Mouse (Mus musculus): ENCODE results near the gene Cyp2d22.
"Not testable (repeated sequence)": the region's sequence is repeated elsewhere in the genome, so short reads cannot be mapped to it uniquely, and the experiment has no call there.

The Cyp2d22 gene

GRCm38 (mm10) chr15:82379871-82380713 is at the start of gene Cyp2d22:
TSS of gene Cyp2d22 (minus strand) at chr15:82380260.
- no peak for DNase-seq (ENCODE audit: low read depth, low spot score)

- no peak for DNase-seq (ENCODE audit: low read depth, low spot score)
These were observed 43.4 kb upstream of the Cyp2d22 start for GRCm38 (mm10) chr15:82423471-82423870.

- DNase-seq (ENCODE audit: low read depth, low spot score): no peak
These were observed 42.9 kb upstream of the Cyp2d22 start for GRCm38 (mm10) chr15:82422935-82423334.

GRCm38 (mm10) chr15:82418616-82419015 is 38.6 kb upstream of the Cyp2d22 start:
- DNase-seq (ENCODE audit: low read depth, low spot score): no peak

- peak; percentile 34 for DNase-seq (ENCODE audit: low read depth, low spot score)
These were observed 37.0 kb upstream of the Cyp2d22 start for GRCm38 (mm10) chr15:82416797-82417789.

- no peak for DNase-seq (ENCODE audit: low read depth, low spot score)
These were observed 27.5 kb upstream of the Cyp2d22 start for GRCm38 (mm10) chr15:82407536-82407935.

- DNase-seq (ENCODE audit: low read depth, low spot score): no peak
These were observed 26.9 kb upstream of the Cyp2d22 start, which contains the start of gene Cyp2d10 for GRCm38 (mm10) chr15:82406981-82407380. TSS of gene Cyp2d10 (minus strand) at chr15:82407195.

GRCm38 (mm10) chr15:82404163-82404562 is 24.1 kb upstream of the Cyp2d22 start:
- no peak for DNase-seq (ENCODE audit: low read depth, low spot score)

- no peak for DNase-seq (ENCODE audit: low read depth, low spot score)
These were observed 23.5 kb upstream of the Cyp2d22 start for GRCm38 (mm10) chr15:82403606-82404005.

GRCm38 (mm10) chr15:82402741-82403140 is 22.7 kb upstream of the Cyp2d22 start:
- no peak for DNase-seq (ENCODE audit: low read depth, low spot score)

GRCm38 (mm10) chr15:82402106-82402505 is 22.0 kb upstream of the Cyp2d22 start:
- no peak for DNase-seq (ENCODE audit: low read depth, low spot score)

- no peak for DNase-seq (ENCODE audit: low read depth, low spot score)
These were observed 21.5 kb upstream of the Cyp2d22 start for GRCm38 (mm10) chr15:82401516-82401915.

- not testable (repeated sequence) for DNase-seq (ENCODE audit: low read depth, low spot score)
These were observed 15.9 kb upstream of the Cyp2d22 start for GRCm38 (mm10) chr15:82395955-82396354.

- DNase-seq (ENCODE audit: low read depth, low spot score): not testable (repeated sequence)
These were observed 13.9 kb upstream of the Cyp2d22 start, which contains the start of gene Cyp2d11 for GRCm38 (mm10) chr15:82393922-82394321. TSS of gene Cyp2d11 (minus strand) at chr15:82394022.

GRCm38 (mm10) chr15:82389916-82390315 is 9.9 kb upstream of the Cyp2d22 start:
- DNase-seq (ENCODE audit: low read depth, low spot score): not testable (repeated sequence)

- no peak for DNase-seq (ENCODE audit: low read depth, low spot score)
These were observed 5.7 kb upstream of the Cyp2d22 start for GRCm38 (mm10) chr15:82385729-82386128.

- DNase-seq (ENCODE audit: low read depth, low spot score): no peak
These were observed 2.4 kb upstream of the Cyp2d22 start for GRCm38 (mm10) chr15:82382441-82382840.

- no peak for DNase-seq (ENCODE audit: low read depth, low spot score)
These were observed 628 bp upstream of the Cyp2d22 start for GRCm38 (mm10) chr15:82380714-82381062.

GRCm38 (mm10) chr15:82379511-82379870 is 569 bp downstream of the Cyp2d22 start:
- no peak for DNase-seq (ENCODE audit: low read depth, low spot score)

- no peak for DNase-seq (ENCODE audit: low read depth, low spot score)
These were observed 1.5 kb downstream of the Cyp2d22 start for GRCm38 (mm10) chr15:82378261-82379180.

- DNase-seq (ENCODE audit: low read depth, low spot score): no peak
These were observed 2.4 kb downstream of the Cyp2d22 start for GRCm38 (mm10) chr15:82377701-82378100.

Data from WW6 (cell line).